Mouse (Mus musculus): Measurements from ENCODE around the gene Pcyt1b. TPM values are rescaled to one million over a fixed set of nuclear protein-coding genes. Genes with fewer than 3 reads are reported as not detected.

The Pcyt1b gene
- polyA plus RNA-seq, 1 experiment, result 22.3 TPM

DNA sequence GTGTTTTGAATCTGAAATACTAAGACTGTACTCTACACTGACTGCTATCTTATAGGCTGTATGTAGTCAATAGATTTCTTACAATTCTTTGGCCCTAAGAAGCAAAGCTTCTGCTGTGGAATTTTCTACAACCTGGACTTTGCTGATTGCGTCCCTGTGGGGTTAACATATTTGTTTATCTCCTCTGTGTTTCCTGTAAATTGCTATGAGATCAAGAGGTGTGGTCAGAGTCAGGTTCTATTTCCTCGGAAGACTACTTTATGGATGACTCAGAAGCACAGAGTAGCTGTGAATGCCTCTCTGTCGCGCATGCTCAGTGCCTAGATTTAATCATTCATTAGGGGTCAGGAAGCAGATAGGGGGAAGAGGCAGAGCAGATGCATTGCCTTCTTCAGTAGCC, 10.1 kb downstream of the Pcyt1b start:
- no peak for TF ChIP-seq POLR2A (IDR thresholded peaks at IDR 0.05; ENCODE audit: extremely low read depth, insufficient read depth, low read length)
- no peak for TF ChIP-seq CTCF (IDR thresholded peaks at IDR 0.05; ENCODE audit: extremely low read depth, insufficient read depth, low read length)
- Histone ChIP-seq H3K4me3 (ENCODE audit: insufficient read depth, low read length) (no peak overlapping the region), H3K27ac (ENCODE audit: insufficient read depth, low read length) (no peak overlapping the region), H3K4me1 (ENCODE audit: control insufficient read depth, insufficient read depth, low read length) (no peaks in the 10 kb centered on the region)

DNA sequence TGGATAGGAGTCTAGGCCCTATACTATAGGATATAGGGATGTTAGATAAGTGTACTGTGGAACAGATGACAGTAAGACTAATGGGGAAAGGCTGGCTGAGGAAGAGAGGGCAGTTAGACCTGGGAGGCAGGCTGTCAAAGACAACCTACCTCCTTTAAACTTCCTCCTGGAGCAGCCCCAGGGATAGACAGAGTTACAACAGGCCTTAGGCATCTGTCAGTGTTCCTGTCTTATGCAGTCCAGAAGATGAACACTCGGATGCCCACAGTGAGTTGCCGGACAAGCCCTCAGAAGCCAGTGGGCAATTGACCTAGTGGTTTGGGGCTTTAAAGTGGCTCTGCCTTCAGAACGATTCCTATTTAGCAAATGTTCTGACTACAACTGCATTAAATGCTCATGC, 19.8 kb downstream of the Pcyt1b start:
- TF ChIP-seq CTCF (IDR thresholded peaks at IDR 0.05; ENCODE audit: extremely low read depth, insufficient read depth, low read length), result no peak
- TF ChIP-seq POLR2A (IDR thresholded peaks at IDR 0.05; ENCODE audit: extremely low read depth, insufficient read depth, low read length), result no peak
- Histone ChIP-seq H3K4me3 (ENCODE audit: insufficient read depth, low read length) (peak overlapping the region; percentile 50), H3K4me1 (ENCODE audit: control insufficient read depth, insufficient read depth, low read length) (0 out of 2 replicates have a peak, but pooled peaks cover 2% of the 10 kb centered on the region), H3K27ac (ENCODE audit: insufficient read depth, low read length) (peak overlapping the region; percentile 69; the same call in 1 of the 2 replicates)

DNA sequence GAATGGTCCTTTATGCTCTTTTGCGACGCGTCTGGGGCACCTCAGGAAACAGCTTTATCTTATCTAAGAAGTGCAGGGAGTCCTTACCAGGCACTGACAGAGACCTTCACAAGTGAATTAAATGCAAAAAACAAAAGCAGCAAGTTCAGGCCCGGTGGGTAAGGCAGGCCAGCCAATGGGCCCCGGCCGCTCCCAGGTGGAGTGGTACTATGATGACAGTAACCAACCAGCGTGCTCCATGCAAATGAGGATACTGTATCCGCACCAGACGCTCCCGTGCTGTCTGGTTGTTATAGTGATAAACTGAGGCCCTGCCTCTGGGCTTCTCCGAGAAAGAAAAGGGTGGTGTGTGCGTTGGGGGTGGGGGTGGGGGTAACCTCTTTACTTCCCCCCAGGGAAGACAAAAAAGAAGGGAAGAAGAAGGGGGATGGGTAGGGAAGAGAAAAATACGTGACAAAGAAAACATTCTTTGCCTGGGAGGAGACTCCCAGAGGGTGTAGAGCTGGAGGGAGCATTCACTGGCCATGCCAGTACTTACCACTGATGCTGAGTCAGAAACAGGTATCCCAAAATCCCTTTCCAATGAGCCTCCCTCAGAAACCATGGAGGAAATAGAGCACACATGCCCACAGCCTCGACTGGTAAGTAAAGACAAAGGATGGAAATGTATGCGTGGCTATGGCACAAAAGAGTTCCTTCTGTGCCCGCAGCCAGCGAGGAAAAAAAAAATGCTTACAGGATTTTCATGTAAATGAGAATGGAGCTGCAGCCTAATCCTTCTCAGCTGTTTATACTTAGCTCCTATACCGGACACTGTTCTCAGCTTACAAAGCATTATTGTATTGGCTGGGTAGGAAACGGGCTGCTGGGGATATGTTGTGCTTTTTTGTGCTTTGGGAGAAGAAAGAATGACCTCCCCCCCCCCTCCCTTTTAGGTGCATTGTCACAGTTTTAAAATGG, 20.5 kb downstream of the Pcyt1b start:
- 0 out of 2 replicates have a peak, but pooled peaks cover 2% of the 10 kb centered on the region for H3K4me1 ChIP-seq (ENCODE audit: control insufficient read depth, insufficient read depth, low read length)
- H3K4me3 ChIP-seq (ENCODE audit: insufficient read depth, low read length), result peak overlapping the region; percentile 50
- TF ChIP-seq CTCF (IDR thresholded peaks at IDR 0.05; ENCODE audit: extremely low read depth, insufficient read depth, low read length), result no peak
- TF ChIP-seq POLR2A (IDR thresholded peaks at IDR 0.05; ENCODE audit: extremely low read depth, insufficient read depth, low read length), result peak; percentile 23; the same call in 1 of the 2 replicates
- peak overlapping the region; percentile 74 for H3K27ac ChIP-seq (ENCODE audit: insufficient read depth, low read length)

DNA sequence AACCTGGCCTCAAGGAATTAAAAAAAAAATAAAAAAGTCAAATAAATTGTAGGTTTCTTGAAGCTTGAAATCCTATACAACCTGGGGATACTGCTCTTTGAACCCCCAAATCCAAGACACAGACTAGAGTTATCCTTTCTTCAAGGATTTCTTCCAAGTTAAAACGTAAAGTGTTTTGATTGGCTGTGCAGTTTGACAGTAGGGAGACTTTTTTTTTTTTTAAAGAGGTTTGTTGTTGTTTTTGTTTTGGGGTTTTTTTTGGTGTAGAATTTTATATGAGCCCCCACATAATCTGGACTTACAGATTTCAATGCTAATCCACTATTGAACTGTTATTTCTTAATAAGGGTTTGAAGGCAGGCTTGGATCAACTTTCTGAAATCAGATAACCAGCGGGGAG, 21.6 kb downstream of the Pcyt1b start:
- Histone ChIP-seq H3K27ac (ENCODE audit: insufficient read depth, low read length) (no peak overlapping the region), H3K4me1 (ENCODE audit: control insufficient read depth, insufficient read depth, low read length) (0 out of 2 replicates have a peak, but pooled peaks cover 2% of the 10 kb centered on the region), H3K4me3 (ENCODE audit: insufficient read depth, low read length) (peak overlapping the region; percentile 50; the same call in 1 of the 2 replicates)
- TF ChIP-seq CTCF (IDR thresholded peaks at IDR 0.05; ENCODE audit: extremely low read depth, insufficient read depth, low read length) (no peak), POLR2A (IDR thresholded peaks at IDR 0.05; ENCODE audit: extremely low read depth, insufficient read depth, low read length) (no peak)

DNA sequence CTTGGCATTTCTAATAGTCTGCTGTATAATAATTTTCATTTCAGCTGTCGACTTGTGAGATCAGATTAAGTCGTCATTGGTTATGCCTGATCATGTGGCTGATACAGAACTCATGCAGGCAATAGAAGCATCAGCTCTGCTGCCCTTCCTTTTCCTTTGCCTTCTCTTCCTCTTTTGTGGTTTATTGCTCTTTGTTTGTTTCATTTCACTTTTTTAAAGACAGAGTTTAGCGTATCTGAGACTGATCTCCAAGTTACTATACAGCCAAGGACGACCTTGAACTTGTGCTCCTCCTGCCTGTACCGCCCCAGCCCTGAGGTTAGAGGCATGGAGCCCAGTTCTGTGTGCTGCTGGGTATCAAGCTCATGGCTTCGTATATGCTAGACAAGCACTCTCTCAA, 34.6 kb downstream of the Pcyt1b start:
- H3K4me3 ChIP-seq (ENCODE audit: insufficient read depth, low read length), result no peak overlapping the region
- TF ChIP-seq CTCF (IDR thresholded peaks at IDR 0.05; ENCODE audit: extremely low read depth, insufficient read depth, low read length), result no peak
- no peaks in the 10 kb centered on the region for H3K4me1 ChIP-seq (ENCODE audit: control insufficient read depth, insufficient read depth, low read length)
- H3K27ac ChIP-seq (ENCODE audit: insufficient read depth, low read length), result no peak overlapping the region

DNA sequence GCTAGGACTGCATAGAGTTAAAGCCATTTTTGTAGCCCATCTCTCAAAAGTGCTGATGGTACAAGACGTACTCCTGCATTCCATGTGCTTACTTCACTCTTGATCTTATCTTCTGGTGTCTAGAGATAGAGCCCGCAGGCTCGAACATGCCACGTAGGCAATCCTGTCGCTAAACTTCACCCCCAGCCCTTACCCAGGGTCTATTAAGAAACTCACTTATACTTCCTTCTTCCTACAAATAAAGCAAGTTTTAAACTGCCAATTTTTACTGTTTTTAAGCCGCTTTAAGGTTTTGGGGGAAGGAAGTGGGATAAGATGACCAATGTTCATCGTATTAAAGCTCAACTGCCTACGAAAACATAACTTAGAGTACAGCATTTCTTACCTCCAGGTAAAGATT, 36.0 kb downstream of the Pcyt1b start:
- Histone ChIP-seq H3K27ac (ENCODE audit: insufficient read depth, low read length) (no peak overlapping the region), H3K4me1 (ENCODE audit: control insufficient read depth, insufficient read depth, low read length) (no peaks in the 10 kb centered on the region), H3K4me3 (ENCODE audit: insufficient read depth, low read length) (no peak overlapping the region)
- TF ChIP-seq POLR2A (IDR thresholded peaks at IDR 0.05; ENCODE audit: extremely low read depth, insufficient read depth, low read length), result no peak
- no peak for TF ChIP-seq CTCF (IDR thresholded peaks at IDR 0.05; ENCODE audit: extremely low read depth, insufficient read depth, low read length)

DNA sequence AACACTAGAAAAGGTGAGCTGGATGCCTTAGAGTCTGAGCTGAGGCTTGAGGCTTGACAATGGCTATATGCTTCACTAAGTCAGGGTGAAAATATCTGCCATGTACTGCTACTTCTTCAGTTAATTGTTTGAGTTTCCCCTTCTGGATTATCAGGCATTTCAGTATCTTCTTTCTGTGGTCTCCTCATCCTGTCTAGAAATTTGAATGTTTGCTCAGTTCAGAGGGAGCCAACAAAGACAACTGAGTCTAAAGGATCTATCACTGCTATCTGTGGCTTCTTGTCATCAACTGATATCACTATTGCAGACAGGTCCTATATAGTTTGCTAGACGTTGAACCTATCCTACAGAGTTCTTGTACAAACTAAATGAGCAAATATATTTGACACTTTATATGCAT, 42.9 kb downstream of the Pcyt1b start:
- TF ChIP-seq CTCF (IDR thresholded peaks at IDR 0.05; ENCODE audit: extremely low read depth, insufficient read depth, low read length), result no peak
- TF ChIP-seq POLR2A (IDR thresholded peaks at IDR 0.05; ENCODE audit: extremely low read depth, insufficient read depth, low read length), result no peak

DNA sequence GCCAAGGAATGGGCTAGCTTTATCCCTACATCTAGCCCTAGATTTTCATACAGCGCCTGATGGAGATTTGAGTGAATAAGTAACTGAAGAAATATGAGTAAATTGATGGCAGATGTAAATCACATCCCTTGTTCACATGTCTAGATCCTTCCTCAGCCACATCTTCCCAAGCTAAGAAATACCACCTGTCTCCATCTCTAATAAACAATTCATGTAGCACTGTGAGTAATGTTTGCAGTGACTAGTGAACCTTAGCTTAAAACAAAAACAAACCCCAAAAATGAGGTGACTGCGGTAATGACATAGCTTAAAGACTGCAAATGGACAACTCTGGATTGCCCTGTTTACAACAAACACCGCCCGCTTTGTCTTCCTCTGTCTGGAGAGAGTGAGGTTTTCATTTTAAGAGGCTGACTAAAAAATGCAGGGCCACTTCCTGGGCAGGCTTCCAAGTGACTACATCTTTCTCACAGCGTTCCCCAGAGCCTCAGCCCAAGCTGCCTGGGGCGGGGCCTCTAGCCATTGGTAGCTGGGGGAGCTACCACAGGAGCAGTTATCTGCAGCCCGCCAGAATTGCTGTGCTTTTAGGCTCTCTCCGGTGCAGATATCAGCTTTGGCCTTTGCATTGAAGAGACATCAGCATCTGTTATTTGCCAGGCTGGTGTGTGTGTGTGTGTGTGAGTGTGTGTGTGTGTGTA, 46.0 kb downstream of the Pcyt1b start:
- Histone ChIP-seq H3K27ac (ENCODE audit: insufficient read depth, low read length) (no peak overlapping the region), H3K4me1 (ENCODE audit: control insufficient read depth, insufficient read depth, low read length) (no peaks in the 10 kb centered on the region), H3K4me3 (ENCODE audit: insufficient read depth, low read length) (no peak overlapping the region)
- TF ChIP-seq POLR2A (IDR thresholded peaks at IDR 0.05; ENCODE audit: extremely low read depth, insufficient read depth, low read length) (no peak), CTCF (IDR thresholded peaks at IDR 0.05; ENCODE audit: extremely low read depth, insufficient read depth, low read length) (no peak)

More for the DNA sequence above, 42.9 kb downstream of the Pcyt1b start:
- Histone ChIP-seq H3K27ac (ENCODE audit: insufficient read depth, low read length) (no peak overlapping the region), H3K4me1 (ENCODE audit: control insufficient read depth, insufficient read depth, low read length) (no peaks in the 10 kb centered on the region), H3K4me3 (ENCODE audit: insufficient read depth, low read length) (no peak overlapping the region)

DNA sequence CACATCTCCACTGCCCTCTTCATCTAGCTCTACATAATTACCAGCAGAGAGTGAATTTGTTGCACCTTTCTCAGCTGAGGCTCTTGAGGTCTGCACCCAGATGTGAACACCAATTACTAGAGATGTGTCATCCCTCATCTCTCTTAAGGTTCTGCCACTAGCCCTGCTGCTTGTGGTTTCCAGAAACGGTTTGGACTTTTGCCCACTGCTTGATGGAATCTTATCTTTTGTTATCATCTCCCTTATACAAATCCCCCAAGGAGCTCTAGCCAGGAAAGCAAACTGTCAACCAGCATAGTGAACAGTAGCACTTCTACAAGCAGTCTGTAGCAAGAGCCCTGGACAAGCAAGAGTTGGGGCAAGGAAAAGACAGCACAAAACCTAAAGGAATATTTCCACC, 57.9 kb downstream of the Pcyt1b start:
- Histone ChIP-seq H3K4me3 (ENCODE audit: insufficient read depth, low read length) (no peak overlapping the region), H3K27ac (ENCODE audit: insufficient read depth, low read length) (no peak overlapping the region), H3K4me1 (ENCODE audit: control insufficient read depth, insufficient read depth, low read length) (no peaks in the 10 kb centered on the region)
- TF ChIP-seq POLR2A (IDR thresholded peaks at IDR 0.05; ENCODE audit: extremely low read depth, insufficient read depth, low read length) (no peak), CTCF (IDR thresholded peaks at IDR 0.05; ENCODE audit: extremely low read depth, insufficient read depth, low read length) (no peak)

Data from cortical plate, adult 2 months (tissue).